Mouse (Mus musculus) heart, adult 18-20 months (tissue): ENCODE data around the gene Ppp2r1a. TPM values are rescaled to one million over a fixed set of nuclear protein-coding genes. Genes with fewer than 3 reads are reported as not detected.

Source experiments
- DNase-seq, 2 experiments: peaks; one replicate each; pipeline ENCODE4 v3.0.0; 2021 to 2022; ENCODE audit warnings: mixed read lengths in 1 of 2
- long read RNA-seq, 2 experiments: library from polyadenylated mRNA; stranded (forward); transcript quantifications; one replicate each; pipeline ENCODE4 v2.0.0; 2021
- total RNA-seq, 2 experiments: library from RNA; stranded (reverse); gene quantifications; 2 replicates each; pipeline ENCODE4 v1.2.3; 2021

Ppp2r1a gene
- total RNA-seq: 100 to 1,000 TPM; 173 to 183 TPM
- long read RNA-seq, experiment 1, transcript Ppp2r1a-201 (15 exons, 2,410 nt): major isoform, 157 of 276 reads
- long read RNA-seq, experiment 1, partial matches to known transcripts: 112 of 276 reads
- long read RNA-seq, experiment 1, other reads (novel, unspliced or antisense): 6 of 276 reads
- long read RNA-seq, experiment 2, transcript Ppp2r1a-201 (15 exons, 2,410 nt): major isoform, 61 of 112 reads
- long read RNA-seq, experiment 2, partial matches to known transcripts: 48 of 112 reads
- long read RNA-seq, experiment 2, other reads (novel, unspliced or antisense): 3 of 112 reads

DNA sequence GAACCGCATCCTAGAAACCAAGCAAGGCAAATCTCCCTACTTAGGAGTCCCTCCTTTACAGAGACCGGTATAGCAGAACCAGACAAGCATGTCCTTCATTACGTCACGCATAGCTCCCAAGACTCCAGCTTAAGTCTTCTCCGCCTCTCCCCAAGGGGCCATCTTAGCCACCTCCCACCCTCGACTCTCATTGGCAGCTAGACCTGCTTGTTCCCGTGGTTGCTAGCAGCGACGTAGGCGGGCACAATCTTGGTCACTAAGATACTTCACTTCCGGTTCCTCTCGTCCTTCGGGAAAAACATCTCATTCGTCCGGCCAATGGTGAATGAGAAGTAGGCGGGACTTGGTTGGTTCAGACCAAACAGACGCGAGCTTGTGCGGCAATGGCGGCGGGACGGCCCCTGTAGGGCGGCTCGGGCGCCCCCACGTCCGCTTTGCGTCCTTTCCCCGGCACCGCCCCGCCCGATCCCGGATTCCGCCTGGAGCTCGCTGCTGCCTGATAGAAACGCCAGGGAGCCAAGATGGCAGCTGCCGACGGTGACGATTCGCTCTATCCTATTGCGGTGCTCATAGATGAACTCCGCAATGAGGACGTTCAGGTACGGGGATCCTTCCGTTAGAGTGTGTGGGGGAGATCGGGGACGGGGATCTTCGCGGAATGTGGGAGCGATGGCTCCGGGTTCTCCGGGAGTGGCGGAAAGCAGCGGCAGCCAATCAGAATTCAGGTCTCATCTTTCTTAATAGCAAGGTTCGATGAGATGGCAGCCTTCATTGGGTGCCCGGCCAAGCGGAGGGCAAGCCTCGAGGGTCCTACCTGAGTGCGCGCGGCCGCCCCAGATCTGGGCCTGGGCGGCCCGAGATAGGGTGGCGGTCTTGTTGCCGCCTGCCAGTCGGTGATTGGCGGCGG lies at the start of gene Ppp2r1a:
TSS of gene Ppp2r1a (plus strand) at position 327 of the 907 bp plus-strand sequence.
- DNase-seq: peak; percentile 100

DNA sequence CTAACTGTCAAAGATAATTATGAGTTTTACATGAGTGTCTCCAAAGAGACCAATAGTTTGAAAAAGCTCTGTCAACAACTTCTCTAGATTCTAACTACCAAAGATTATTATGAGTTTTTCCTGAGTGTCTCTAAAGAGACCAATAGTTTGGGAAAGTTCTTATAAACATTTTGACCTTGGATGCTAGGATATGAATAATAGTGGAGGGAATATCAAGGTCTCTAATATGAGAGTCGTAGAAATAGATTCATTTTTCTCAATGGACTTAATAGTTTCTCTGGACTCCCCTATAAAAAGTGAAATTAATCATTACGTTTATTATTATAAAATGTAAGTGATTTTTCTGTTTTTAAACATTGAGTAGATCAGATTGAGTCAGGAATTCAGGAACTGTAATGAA lies 40.1 kb upstream of the Ppp2r1a start, which contains the start of gene Vmn1r231:
TSS of gene Vmn1r231 (minus strand) at position 101 of the 400 bp plus-strand sequence.
- DNase-seq: no peak

DNA sequence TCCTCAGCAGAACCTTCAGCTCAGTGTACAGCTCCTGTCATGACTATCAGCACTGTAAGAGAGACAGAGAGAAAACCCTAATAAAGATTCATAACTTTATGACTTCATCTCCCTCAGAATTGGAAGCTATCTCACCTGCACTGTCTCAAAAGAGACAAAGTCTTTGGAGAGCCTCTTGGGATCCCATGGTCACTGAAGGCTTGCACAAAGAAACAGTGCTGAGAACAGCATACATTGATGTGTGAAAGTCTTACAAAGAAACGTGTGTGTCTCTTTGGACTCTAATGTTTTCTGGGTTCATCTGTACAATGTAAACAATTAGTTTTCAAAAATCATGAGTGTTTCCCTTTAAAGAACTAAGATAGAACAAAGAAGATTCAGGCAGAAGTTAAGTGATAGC lies 25.5 kb upstream of the Ppp2r1a start, which contains the start of gene Vmn1r232:
TSS of gene Vmn1r232 (minus strand) at position 101 of the 400 bp plus-strand sequence.
- DNase-seq: no peak

DNA sequence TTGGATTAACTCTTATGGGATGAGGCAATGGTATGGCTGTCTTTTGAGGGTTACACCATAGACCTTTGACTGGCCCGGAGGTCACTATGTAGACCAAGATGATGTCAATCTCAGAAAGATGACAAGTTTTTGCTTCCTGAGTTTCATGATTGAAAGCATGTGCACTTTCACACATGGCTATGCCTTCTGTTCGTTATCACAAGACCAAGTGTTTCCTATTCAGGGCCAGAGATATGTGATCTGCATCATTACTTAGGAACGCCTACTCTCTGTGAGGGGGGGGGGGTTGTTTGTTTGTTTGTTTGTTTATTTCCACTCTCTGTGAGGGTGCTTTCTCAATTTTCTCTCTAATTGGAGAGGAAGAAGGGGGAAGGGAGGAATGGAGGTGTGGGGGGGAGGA lies 885 bp upstream of the Ppp2r1a start:
- DNase-seq: peak in 1 of 2 experiments; percentile 2

DNA sequence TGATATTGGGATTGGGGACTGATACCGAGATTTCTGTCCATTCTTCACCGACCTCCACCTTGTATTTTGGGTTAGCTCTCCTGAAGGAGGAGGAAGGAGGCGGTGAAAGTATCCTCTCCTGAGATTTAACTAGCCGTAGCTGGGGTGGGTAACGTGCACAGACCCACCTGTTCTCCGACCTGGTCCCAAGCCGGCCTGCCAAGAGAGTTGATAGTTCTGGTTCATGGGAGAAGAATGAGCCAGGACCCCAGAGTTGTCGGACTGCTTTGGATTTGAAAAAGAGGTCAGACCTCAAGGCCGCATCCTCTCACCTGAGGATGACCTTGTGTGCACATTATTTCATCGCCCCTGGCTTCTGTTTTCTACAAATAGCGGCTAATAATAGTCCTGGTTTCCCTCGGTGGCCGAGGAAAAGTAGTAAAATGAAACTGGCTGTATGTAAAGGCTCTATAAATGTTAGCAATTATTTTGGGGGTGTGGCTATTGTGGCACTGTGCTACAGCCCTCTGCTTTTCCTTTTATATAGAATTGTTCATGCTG lies 985 bp downstream of the Ppp2r1a start:
- DNase-seq: no peak

DNA sequence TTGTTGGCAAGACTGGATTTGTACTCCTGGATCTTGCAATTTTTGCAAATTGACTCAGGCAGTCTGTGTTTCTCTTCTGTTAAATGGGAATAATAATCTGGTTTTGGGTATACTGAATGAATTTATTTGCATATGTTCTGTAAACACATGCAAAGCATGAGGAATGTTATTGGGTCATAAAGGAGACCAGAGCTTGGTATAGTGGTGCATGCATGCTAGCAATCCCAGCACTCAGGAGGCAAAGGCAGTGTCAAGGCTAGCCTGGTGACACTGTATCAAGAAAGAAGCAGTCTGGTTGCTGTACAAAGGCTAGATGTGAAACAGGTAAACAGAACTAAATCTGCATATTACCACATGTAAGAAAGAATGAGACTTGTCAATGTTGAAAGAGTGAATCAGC lies 1.5 kb downstream of the Ppp2r1a start:
- no peak for DNase-seq

DNA sequence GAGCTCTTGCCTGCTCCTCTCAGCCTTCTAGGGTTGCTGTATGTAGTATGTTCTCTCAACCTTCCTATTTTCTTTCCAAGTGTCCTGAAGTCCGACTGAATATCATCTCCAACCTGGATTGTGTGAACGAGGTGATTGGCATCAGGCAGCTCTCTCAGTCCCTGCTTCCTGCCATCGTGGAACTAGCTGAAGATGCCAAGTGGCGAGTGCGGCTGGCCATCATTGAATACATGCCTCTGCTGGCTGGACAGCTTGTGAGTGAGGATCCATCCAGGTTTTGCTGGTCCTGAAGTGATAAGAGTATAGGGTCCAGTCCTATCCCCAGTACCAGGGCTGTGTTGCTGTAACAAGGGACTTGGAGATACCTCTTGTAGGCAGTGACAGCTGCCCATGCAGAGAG lies 15.3 kb downstream of the Ppp2r1a start:
- no peak for DNase-seq

DNA sequence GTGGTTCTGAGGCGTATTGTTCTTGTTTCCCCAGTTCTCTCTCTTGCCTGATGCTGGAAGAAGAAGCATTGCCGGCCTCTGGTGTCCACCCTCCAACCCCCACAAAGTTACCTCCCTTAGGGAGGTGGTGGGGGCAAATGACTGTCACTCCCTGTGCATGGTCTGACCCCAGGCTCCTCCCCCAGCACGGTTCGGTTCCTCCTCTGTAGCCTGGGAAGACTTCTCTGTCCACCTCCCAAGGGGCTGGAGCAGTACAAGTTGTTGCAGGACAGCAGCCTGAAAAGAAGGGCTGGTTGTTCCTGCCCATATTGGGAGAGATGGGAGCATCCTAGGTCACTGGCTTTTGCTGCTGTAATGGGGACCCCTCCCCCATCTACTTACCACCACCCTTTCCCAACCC lies 20.3 kb downstream of the Ppp2r1a start:
- DNase-seq: peak; percentile 29 to 69

DNA sequence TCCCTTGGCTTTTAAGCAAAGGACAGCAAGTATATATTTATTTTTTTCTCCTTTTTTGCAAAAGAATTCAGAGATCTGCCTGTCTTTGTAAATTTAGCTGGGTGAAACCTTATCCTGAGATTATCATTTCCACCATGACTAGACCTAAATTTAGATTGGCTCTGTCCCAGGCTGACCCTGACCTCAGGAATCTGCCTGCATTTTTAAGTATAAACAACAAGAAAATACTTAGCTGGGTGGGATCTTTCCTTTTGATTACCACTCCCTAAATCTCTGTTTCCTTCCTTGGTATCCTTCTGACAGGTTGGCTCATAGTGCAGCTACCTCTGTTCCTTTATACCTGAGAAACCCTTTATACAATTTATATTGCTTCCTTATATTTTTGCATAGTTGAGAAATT lies 21.6 kb downstream of the Ppp2r1a start:
- DNase-seq: peak; percentile 23 to 24

DNA sequence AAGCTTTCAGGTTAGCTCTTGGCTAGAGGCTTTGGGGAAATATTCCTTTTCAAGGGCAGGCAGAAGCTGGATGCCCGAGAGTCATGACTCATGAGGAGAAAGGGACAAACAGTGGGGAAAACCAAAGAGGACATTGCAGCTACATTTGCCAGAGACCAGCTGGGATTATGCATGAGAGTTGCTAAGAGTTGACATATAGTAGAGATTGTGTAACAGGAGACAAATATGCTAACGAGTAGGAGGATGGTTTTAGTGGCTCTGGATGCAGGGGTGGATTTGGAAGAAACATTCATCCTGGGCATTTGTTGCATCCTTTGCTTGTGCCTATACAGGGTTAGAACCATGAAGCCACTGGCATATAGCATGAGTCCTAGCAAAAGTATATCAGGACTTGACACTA lies 48.6 kb downstream of the Ppp2r1a start:
- DNase-seq: no peak

DNA sequence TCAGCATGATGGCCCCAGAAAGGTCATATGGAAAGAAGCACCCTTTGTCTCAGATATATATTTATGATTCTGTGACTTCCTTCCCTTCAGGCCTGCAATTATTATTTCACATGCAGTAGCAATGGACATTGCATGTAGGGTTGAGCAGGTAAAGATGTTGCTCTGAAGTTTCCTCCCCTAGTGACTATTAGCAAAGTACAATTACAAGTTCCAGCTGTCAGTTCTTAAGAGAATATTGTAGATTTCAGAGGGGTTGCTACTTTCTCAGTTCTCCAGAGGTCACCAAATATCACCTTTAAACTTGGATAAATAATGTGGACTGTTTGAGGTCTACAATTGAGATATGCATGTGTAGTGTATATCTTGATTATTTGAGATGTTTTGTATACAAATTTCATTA lies 51.3 kb downstream of the Ppp2r1a start, which contains the start of gene Vmn1r233:
TSS of gene Vmn1r233 (minus strand) at position 101 of the 400 bp plus-strand sequence.
- no peak for DNase-seq

DNA sequence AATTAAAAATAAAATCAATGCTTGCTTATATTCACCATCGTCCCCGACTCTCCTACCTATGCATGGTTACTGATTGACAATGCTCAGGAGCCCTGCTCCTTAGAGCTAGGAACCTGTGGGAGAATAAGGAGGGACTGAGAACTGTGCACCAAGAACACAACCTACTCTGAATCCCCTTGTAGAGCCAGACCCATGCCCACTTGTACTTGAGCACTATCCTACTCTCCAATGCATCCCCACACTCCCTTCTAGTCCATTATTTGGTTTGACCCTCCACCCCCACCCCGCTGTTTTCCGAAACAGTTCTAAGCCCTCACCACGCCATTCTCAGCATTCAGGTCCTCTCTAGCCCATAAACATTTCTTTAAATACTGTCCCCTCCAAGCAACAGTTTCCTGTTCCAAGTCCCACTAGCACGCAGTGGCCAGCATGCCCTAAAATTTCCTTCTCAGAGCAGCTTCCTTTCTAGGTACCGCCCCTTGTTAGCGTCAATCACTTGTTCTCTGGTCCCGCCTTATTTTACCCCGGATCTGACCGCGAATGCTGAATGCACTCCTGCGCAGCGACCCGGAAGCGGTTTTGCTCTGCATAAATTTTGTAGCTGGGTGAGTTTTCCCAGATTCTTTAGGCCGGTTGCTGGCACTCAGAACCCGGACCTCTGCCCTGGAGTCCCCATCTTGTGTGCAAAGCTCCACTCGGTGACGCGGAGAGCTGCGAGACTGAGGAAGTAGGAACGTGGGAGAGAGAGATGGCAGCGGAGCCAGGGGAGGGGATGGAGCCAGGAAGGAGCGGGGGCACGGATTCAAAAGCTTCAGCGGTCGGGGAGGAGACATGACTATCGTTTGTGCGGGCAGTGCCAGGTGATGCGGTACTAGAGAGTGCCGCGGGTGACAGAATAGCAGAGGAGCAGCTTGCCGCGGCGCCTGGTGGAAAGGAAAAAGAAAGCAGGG lies 63.5 kb downstream of the Ppp2r1a start, which contains the start of gene Zfp160:
TSS of gene Zfp160 (plus strand) at position 522 of the 950 bp plus-strand sequence.
- DNase-seq: peak; percentile 93

DNA sequence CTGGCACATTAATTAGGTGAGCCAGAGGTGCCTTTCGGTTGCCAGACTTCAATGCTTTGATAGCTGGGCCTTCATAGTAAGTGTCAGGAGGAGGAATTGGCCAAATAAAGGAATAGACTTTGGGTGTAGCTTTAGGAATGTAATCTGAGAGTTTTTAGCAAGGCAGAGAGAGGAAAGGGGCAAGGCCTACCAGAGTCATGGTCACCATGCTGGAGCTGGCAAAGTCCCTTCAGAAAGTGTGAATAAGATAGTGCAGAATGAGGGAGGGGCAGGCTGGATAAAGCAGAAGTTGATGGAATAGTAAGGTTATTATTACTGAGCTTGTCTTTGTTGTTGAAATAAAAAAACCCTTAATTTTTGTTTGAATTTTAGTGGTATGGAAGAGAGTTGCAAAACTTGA lies 64.6 kb downstream of the Ppp2r1a start:
- peak in 1 of 2 experiments; percentile 3 for DNase-seq

Other genes with a start within 250 kb of the Ppp2r1a start
- gene Vmn1r227, start 215.5 kb upstream of the Ppp2r1a start, total RNA-seq: not detected
- not detected for gene Vmn1r228, start 159.2 kb upstream of the Ppp2r1a start, total RNA-seq
- gene Vmn1r229, start 133.8 kb upstream of the Ppp2r1a start, total RNA-seq: not detected
- not detected for gene Vmn1r230, start 104.9 kb upstream of the Ppp2r1a start, total RNA-seq
- not detected for gene Vmn1r231, start 40.2 kb upstream of the Ppp2r1a start, total RNA-seq
- gene Vmn1r232, start 25.6 kb upstream of the Ppp2r1a start, total RNA-seq: not detected
- gene Vmn1r233, start 51.2 kb downstream of the Ppp2r1a start, total RNA-seq: not detected
- gene Zfp160, start 63.6 kb downstream of the Ppp2r1a start, total RNA-seq: 1 to 10 TPM; 6.9 to 7.2 TPM